Mouse (Mus musculus) forebrain, embryonic 13.5 days (tissue): ENCODE measurements around the gene Lipn. TPM values are rescaled to one million over a fixed set of nuclear protein-coding genes. Genes with fewer than 3 reads are reported as not detected.

Source experiments
- ATAC-seq: fragments of 200-750 bp; cut with Nextera tagmentation; 2 replicates; pipeline ENCODE4 v1.8.0; 2017
- H3K27ac ChIP-seq: fragments of 300-500 bp; sonication (generic); 2 replicates; pipeline ENCODE4 v1.5.1; 2015; ENCODE audit warnings: inconsistent platforms, mild to moderate bottlenecking, moderate library complexity
- H3K27me3 ChIP-seq: fragments of 300-500 bp; sonication (generic); 2 replicates; pipeline ENCODE4 v1.6.1; 2015; ENCODE audit warnings: mild to moderate bottlenecking, inconsistent platforms
- H3K36me3 ChIP-seq: fragments of 300-500 bp; sonication (generic); 2 replicates; pipeline ENCODE4 v1.6.1; 2015; ENCODE audit warnings: mild to moderate bottlenecking, inconsistent platforms; ENCODE audit not compliant: poor library complexity, severe bottlenecking
- H3K4me1 ChIP-seq: fragments of 300-500 bp; sonication (generic); 2 replicates; pipeline ENCODE4 v1.6.1; 2015; ENCODE audit warnings: inconsistent platforms
- H3K4me2 ChIP-seq: fragments of 300-500 bp; sonication (generic); 2 replicates; pipeline ENCODE4 v1.6.1; 2015; ENCODE audit warnings: inconsistent platforms, mild to moderate bottlenecking, moderate library complexity
- H3K4me3 ChIP-seq: fragments of 300-500 bp; sonication (generic); 2 replicates; pipeline ENCODE4 v1.5.1; 2015; ENCODE audit warnings: mild to moderate bottlenecking, inconsistent platforms
- H3K9ac ChIP-seq: fragments of 300-500 bp; sonication (generic); 2 replicates; pipeline ENCODE4 v1.6.1; 2015; ENCODE audit warnings: mild to moderate bottlenecking, inconsistent platforms
- H3K9me3 ChIP-seq: fragments of 300-500 bp; sonication (generic); replicated peaks from 2 replicates; pipeline ENCODE4 v1.6.1; 2016; ENCODE audit warnings: inconsistent platforms
- WGBS: fragments of 180-500 bp; shearing (Covaris S2); methylation state at CpG from one replicate; pipeline ENCODE4 v1.1.7; 2015; 5-methylcytosine and 5-hydroxymethylcytosine counted together
- polyA plus RNA-seq: library from polyadenylated mRNA; unstranded; fragments of >200 nt; fragmentation: Nextera tagmentation; extraction: Ambion mirVana; gene quantifications from 2 replicates; pipeline ENCODE4 v1.2.1, GENCODE M21; 2015

Lipn gene
- polyA plus RNA-seq, result not detected in 2 replicates

DNA sequence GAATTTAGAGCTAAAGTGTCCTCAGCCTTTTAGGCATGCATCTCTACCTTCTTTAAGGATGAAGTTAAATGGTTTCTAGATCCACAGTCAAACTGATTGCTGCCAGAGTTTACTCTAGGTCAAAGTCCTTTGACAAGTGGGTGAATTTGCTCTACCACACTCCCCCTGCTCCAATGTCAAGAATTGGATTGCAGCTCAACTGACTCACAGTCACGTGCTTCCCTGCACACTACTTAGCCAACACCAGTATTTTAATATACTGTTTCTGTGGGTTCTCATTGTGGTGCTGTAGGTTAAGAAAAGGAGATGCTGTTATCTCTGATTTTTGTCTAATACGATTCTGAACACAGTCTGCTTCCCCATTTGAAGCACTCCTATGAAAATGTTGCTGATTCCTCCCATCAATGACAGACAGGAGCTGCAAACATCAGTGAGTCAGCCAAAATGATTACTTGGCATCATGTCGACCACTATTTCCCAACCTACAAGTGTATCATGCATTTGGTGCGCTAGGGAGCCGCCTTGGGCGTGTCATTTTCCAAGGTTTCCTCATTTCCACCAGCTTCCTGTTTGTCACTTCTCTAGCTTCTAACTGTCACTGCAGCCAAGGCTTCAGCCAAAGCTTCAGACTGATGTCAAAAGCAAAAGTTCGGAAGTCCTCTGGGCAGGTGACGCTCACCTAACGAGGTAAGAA, at the start of gene Lipn:
Lipn (plus strand) TSS at position 580 of the 694 bp plus-strand sequence.
- H3K27me3 ChIP-seq, result no peaks in the 10 kb centered on the region
- H3K4me2 ChIP-seq, result no peak within 1 kb of the TSS
- H3K36me3 ChIP-seq, result no peaks in the 10 kb centered on the region
- no peaks in the 10 kb centered on the region for H3K4me1 ChIP-seq
- no peak within 1 kb of the TSS for H3K4me3 ChIP-seq
- H3K9ac ChIP-seq, result no peak within 1 kb of the TSS
- no peak within 1 kb of the TSS for H3K27ac ChIP-seq
- WGBS, result 91% methylated on average over 9 of the region's 9 CpGs
- no peaks in the 10 kb centered on the region for H3K9me3 ChIP-seq
- ATAC-seq, result no peak

DNA sequence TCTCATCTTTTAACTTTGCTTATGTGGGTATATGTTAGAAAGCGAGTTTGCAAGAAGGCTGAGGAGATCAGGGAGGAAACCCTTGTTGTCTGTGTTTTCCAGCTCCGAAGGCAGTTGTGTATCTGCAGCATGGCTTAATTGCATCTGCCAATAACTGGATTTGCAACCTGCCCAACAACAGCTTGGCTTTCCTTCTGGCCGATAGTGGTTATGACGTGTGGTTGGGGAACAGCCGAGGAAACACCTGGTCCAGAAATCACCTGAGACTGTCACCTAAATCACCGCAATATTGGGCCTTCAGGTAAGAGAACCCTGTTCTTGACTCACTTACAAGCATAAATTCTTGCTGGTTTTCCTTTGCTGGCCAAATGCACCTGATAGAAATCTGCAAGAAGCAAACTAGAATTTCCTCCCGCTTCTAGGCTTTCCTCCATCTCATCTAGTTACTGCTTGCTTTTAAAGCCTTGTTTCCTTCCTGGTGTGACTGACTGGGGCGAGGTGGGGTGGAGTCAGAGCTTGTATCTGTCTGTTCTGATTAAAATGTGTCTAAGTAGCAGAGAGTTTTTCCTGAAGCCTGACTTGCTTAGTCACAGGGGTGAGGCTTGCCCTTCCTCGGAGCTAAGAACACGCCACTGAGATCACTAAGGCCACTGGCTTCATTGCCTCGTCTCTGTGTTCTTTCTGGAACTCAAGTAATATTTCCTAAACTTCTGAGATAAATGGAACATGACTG, 45.6 kb upstream of the Lipn start:
- no peak for ATAC-seq
- 92% methylated on average over 11 of the region's 11 CpGs for WGBS
- H3K4me1 ChIP-seq, result no peaks in the 10 kb centered on the region
- no peaks in the 10 kb centered on the region for H3K36me3 ChIP-seq
- H3K4me3 ChIP-seq, result no peak overlapping the region
- no peak overlapping the region for H3K27ac ChIP-seq
- no peaks in the 10 kb centered on the region for H3K9me3 ChIP-seq
- no peaks in the 10 kb centered on the region for H3K27me3 ChIP-seq
- no peak overlapping the region for H3K9ac ChIP-seq
- no peak overlapping the region for H3K4me2 ChIP-seq

DNA sequence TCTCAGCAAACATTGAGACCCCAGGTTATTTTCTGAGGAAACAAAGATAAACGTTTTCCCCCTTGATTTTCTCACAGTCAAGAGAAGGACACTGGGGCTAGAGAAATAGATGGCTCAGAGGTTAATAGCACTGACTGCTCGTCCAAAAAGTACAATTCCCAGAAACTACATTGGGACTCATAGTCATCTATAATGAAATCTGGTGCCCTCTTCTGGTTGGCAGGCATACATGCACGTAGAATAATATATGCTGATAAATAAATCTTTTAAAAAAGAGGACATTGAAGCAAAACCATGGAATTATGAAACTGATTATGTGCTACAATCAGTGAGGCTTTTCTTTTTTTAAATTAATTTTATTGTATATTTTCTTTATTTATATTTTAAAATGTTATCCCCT, 44.4 kb upstream of the Lipn start:
- H3K9ac ChIP-seq, result no peak overlapping the region
- no peaks in the 10 kb centered on the region for H3K27me3 ChIP-seq
- WGBS, result 47% methylated on average over 3 of the region's 3 CpGs
- no peak overlapping the region for H3K4me2 ChIP-seq
- no peaks in the 10 kb centered on the region for H3K9me3 ChIP-seq
- H3K4me3 ChIP-seq, result no peak overlapping the region
- no peaks in the 10 kb centered on the region for H3K36me3 ChIP-seq
- ATAC-seq, result no peak
- H3K27ac ChIP-seq, result no peak overlapping the region
- no peaks in the 10 kb centered on the region for H3K4me1 ChIP-seq

DNA sequence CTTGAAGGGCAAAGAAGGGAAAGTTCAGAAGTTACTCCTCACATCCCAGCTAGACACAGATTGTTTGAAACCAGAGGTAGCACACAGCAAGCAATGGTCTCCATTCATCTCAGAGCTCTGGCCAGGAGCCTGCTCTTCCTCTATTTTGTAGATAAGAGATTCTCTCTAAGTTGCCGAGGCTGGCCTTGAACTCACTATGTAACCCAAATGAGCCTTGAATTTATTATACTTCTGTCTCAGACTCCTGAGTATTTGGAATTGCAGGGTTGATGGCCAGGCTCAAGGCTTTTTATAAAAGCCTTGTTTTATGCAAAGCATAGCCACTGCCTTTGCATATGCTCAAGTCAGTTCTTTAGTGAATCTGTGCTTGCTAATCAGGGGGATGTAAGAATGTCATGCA, 27.4 kb upstream of the Lipn start:
- no peak overlapping the region for H3K9ac ChIP-seq
- no peaks in the 10 kb centered on the region for H3K36me3 ChIP-seq
- H3K27me3 ChIP-seq, result no peaks in the 10 kb centered on the region
- no peak for ATAC-seq
- no peaks in the 10 kb centered on the region for H3K9me3 ChIP-seq
- H3K4me1 ChIP-seq, result no peaks in the 10 kb centered on the region
- no peak overlapping the region for H3K4me2 ChIP-seq
- no peak overlapping the region for H3K4me3 ChIP-seq
- whole genome bisulfite sequencing, result 88% methylated on average over 1 of the region's 1 CpGs
- H3K27ac ChIP-seq, result no peak overlapping the region

DNA sequence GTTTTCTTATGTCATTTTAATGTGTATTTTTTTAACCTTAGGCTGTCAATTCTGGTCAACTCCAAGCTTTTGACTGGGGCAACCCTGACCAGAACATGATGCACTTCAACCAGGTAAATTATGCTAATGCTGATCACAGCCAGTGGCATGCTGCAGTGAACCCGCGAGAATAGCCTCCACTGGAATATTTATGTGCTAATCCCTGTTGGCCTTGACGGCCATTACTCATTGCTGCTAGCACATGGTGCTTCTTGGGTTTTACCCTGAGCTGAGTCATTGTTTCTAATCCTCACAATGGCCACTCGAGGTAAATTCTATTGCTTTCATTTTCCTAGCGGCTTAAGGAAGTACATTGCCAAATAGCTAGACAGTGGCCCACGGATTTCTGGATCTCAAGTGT, 24.1 kb upstream of the Lipn start:
- no peak overlapping the region for H3K4me3 ChIP-seq
- H3K4me1 ChIP-seq, result no peaks in the 10 kb centered on the region
- WGBS, result 62% methylated on average over 6 of the region's 6 CpGs
- H3K9ac ChIP-seq, result no peak overlapping the region
- H3K9me3 ChIP-seq, result no peaks in the 10 kb centered on the region
- no peak for ATAC-seq
- H3K27me3 ChIP-seq, result no peaks in the 10 kb centered on the region
- no peaks in the 10 kb centered on the region for H3K36me3 ChIP-seq
- H3K27ac ChIP-seq, result no peak overlapping the region
- no peak overlapping the region for H3K4me2 ChIP-seq

DNA sequence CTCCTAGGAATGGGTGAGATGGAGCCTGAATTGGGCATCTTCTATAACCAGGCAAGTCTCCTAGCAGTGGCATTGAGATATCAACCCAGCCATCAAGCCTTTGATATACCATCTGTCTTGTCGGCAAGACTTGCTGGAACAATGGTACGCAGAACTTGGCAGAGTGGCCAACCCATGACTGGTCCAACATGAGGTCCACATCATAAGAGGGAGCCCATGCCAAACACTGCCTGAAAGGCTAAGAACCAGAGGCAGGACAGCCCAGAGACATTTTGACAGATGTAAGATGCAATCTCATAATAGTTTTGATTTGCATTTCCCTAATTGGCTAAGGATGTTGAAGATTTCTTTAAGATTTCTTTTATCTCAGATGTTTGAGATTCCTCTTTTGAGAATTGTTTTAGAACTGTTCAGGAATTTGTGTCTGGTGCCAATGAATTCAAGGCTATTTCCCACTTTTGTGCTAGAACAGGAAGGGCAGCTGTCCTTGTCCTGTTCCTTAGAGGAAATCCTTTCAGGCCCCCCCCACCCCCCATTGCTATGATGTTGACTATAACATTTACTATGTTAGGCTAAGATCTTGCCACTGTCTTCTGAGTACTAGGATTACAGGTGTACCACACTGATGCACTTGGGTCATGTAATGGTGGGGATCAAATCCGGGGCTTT, 17.7 kb upstream of the Lipn start:
- 95% methylated on average over 3 of the region's 3 CpGs for WGBS
- H3K27ac ChIP-seq, result no peak overlapping the region
- no peak overlapping the region for H3K4me2 ChIP-seq
- H3K4me1 ChIP-seq, result no peaks in the 10 kb centered on the region
- no peaks in the 10 kb centered on the region for H3K9me3 ChIP-seq
- ATAC-seq, result no peak
- no peaks in the 10 kb centered on the region for H3K27me3 ChIP-seq
- no peak overlapping the region for H3K4me3 ChIP-seq
- no peaks in the 10 kb centered on the region for H3K36me3 ChIP-seq
- no peak overlapping the region for H3K9ac ChIP-seq

DNA sequence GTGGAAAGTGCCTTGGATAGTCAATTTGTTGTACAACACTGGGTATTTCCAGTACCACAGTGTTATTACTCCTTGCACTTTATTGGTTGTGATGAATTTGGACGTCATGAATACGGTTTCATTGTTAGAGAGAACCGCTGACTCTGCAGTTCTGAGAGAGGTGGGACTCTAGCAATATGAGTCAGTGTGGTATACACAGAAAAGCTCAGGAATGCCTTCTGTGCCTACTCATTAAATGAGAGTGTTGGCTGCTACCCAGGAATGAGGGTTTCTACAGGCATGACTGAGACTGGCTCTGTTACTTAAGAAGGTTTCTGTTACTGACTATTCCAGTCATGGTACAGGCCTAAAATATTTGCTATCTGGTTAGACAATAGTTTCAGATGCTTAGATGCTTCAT, 15.7 kb upstream of the Lipn start:
- 84% methylated on average over 3 of the region's 3 CpGs for WGBS
- no peak overlapping the region for H3K9ac ChIP-seq
- H3K27me3 ChIP-seq, result no peaks in the 10 kb centered on the region
- H3K4me2 ChIP-seq, result no peak overlapping the region
- H3K9me3 ChIP-seq, result no peaks in the 10 kb centered on the region
- no peak overlapping the region for H3K4me3 ChIP-seq
- H3K27ac ChIP-seq, result no peak overlapping the region
- no peaks in the 10 kb centered on the region for H3K36me3 ChIP-seq
- no peak for ATAC-seq
- no peaks in the 10 kb centered on the region for H3K4me1 ChIP-seq

DNA sequence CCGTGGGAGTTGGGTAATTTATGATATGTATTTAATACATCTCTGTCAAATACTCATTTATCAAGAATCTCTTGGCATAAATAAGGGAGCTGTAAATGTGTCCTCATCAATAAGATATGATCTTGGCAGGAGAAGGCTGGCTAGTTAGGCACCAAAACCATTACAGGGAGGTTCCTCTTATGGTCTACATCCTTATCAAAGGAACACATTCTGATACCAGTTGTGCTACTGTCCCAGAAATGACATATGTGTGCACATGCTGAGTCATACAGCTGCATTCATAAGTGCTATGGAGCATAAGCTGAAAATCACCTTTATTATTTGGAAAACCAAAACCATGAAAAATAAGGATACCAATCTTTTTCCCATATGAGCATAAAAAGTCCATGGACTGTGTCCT, 3.6 kb upstream of the Lipn start:
- Histone ChIP-seq H3K36me3 (no peaks in the 10 kb centered on the region), H3K4me1 (no peaks in the 10 kb centered on the region), H3K27ac (no peak overlapping the region), H3K9ac (no peak overlapping the region), H3K27me3 (no peaks in the 10 kb centered on the region), H3K4me3 (no peak overlapping the region), H3K9me3 (no peaks in the 10 kb centered on the region), H3K4me2 (no peak overlapping the region)
- WGBS, result 53% methylated on average over 1 of the region's 1 CpGs
- no peak for ATAC-seq

DNA sequence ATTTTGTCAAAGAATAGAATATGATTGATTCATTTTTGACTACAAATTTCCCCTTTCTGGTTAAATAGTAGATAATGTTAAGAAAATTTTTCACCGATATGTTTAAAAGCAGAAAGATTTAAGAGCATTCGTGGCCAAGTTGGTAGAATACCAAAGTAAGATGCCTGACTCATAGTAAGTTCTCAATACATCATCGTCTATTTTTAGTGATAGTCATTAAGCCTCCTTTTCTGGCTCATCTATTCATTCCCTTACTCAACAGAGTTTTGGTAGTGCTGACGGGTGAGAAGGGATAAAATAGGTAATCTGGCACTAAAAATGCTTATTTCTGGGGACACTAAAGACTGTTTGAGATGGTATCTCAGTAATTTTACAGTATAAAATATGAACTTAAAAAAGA, 3.1 kb upstream of the Lipn start:
- Histone ChIP-seq H3K27ac (no peak overlapping the region), H3K9me3 (no peaks in the 10 kb centered on the region), H3K27me3 (no peaks in the 10 kb centered on the region), H3K4me1 (no peaks in the 10 kb centered on the region), H3K36me3 (no peaks in the 10 kb centered on the region), H3K4me2 (no peak overlapping the region), H3K9ac (no peak overlapping the region), H3K4me3 (no peak overlapping the region)
- ATAC-seq, result no peak
- WGBS, result 95% methylated on average over 4 of the region's 4 CpGs

DNA sequence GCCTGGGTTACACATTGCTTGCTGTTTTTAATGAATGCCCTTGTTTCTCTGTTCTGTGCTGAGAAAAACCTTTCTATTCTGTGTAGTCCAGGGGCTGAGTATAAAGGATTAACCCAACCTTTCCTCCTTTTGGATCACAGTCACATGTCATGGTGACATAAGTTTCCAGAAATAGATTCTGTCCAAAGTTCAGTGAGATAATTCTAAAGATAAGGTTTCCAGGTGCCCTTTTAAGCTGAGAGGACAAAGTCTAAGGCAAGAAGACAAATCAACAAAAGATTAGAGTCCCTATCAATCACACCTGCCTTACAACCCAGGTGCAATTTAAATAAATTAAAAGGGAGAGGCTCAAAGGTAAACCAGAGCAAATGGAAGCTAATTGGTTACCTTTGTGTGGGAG, 7.1 kb downstream of the Lipn start:
- no peak overlapping the region for H3K4me2 ChIP-seq
- H3K27me3 ChIP-seq, result no peaks in the 10 kb centered on the region
- no peak overlapping the region for H3K27ac ChIP-seq
- H3K9me3 ChIP-seq, result no peaks in the 10 kb centered on the region
- H3K4me1 ChIP-seq, result no peaks in the 10 kb centered on the region
- no peak overlapping the region for H3K9ac ChIP-seq
- H3K4me3 ChIP-seq, result no peak overlapping the region
- H3K36me3 ChIP-seq, result no peaks in the 10 kb centered on the region
- no peak for ATAC-seq

DNA sequence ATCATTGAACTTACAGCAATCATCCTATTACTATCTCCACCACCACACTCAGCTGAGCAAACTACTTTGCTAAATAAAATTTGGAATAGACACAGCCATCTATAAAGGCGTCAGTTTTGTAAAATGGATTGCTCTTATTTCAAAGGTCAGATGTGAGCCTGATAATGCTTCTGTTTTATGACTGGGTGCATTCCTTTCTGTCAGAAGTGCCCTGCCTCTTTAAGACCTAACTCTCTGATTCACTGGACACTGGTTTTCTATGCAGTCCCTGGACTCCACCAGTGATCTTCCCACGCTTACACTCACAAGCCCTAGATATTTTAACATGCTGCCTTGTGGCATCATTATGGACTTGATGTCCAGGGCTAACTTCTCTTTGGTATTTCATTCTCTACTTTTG, 11.0 kb downstream of the Lipn start:
- no peak overlapping the region for H3K27ac ChIP-seq
- no peak overlapping the region for H3K9ac ChIP-seq
- no peaks in the 10 kb centered on the region for H3K36me3 ChIP-seq
- no peaks in the 10 kb centered on the region for H3K4me1 ChIP-seq
- H3K4me3 ChIP-seq, result no peak overlapping the region
- 88% methylated on average over 2 of the region's 2 CpGs for WGBS
- H3K4me2 ChIP-seq, result no peak overlapping the region
- no peaks in the 10 kb centered on the region for H3K9me3 ChIP-seq
- H3K27me3 ChIP-seq, result no peaks in the 10 kb centered on the region
- no peak for ATAC-seq

DNA sequence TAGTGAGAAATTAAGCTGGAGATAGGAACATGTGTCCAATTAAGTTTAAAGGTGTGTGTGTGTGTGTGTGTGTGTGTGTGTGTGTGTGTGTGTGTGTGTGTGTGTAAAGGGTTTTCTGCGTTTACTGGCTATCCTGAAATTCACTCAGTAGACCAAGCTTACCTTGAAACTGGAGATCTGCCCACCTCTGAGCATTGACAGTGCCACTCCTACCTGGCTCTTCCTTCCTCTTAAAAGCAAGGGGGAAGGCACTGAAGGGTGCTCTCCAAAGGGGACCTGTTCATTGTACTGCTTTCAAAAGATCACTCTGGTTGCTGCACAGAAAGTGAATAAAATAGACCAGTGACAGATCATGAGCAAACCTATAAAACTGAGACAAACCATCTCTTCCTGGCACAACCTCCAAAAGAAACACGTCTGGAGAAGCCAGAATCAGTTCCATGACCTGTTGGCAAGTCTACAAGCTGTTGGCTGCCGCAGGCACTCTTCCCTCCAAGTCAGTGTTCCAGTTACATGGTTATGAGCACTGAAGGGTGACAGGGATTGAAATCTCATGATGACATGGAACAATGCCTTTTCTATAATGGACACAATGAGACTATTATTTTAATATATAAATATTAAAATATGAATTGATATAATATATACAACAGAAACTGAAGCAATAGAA, 22.0 kb downstream of the Lipn start:
- 86% methylated on average over 3 of the region's 3 CpGs for WGBS
- H3K27me3 ChIP-seq, result no peaks in the 10 kb centered on the region

More for the DNA sequence above, 22.0 kb downstream of the Lipn start:
- Histone ChIP-seq H3K4me1 (no peaks in the 10 kb centered on the region), H3K4me3 (no peak overlapping the region), H3K4me2 (no peak overlapping the region), H3K36me3 (no peaks in the 10 kb centered on the region), H3K9me3 (no peaks in the 10 kb centered on the region), H3K27ac (no peak overlapping the region), H3K9ac (no peak overlapping the region)
- ATAC-seq, result no peak
